Mouse (Mus musculus): ENCODE data around the gene Cit. TPM values are rescaled to one million over a fixed set of nuclear protein-coding genes. Genes with fewer than 3 reads are reported as not detected.

Gene Cit
- polyA plus RNA-seq, 1 experiment = 8.5 TPM

DNA sequence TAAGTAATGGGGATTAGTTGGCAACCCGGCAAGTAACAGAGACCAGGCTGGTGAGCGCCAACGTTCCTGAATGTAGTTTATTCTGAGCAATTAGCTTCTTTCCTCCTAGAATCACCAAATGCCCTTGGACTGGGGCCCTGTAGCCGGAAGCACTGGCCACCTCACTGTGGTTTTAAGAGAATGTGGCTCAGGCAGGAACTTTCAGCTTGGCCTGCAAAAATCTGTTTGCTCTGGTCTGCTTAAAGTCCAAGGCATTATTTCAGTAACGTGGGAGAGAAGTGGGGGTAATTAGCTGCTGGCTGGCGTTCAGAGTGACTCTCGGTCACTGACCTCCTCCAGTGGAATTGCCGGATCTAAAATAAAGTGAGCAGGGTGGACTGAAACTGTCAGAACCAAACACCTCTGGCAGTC, 178.2 kb downstream of the Cit start:
- Histone ChIP-seq H3ac (ENCODE audit: control insufficient read depth, insufficient read length) (peak overlapping the region; percentile 19), H3K4me3 (peak overlapping the region; percentile 71), H3K4me2 (ENCODE audit: low read depth) (peak overlapping the region; percentile 91), H3K27me3 (ENCODE audit: control insufficient read depth, insufficient read depth, insufficient read length) (no peaks in the 10 kb centered on the region), H3K79me2 (ENCODE audit: control insufficient read depth, insufficient read depth) (peaks cover 23% of the 10 kb centered on the region), H3K36me3 (ENCODE audit: control insufficient read depth, insufficient read depth) (peaks cover 15% of the 10 kb centered on the region)
- TF ChIP-seq POLR2AphosphoS2 (IDR thresholded peaks at IDR 0.05; ENCODE audit: insufficient read length, low read depth) = no peak
- TF ChIP-seq POLR2A (IDR thresholded peaks at IDR 0.05; ENCODE audit: insufficient read length, low read depth) = no peak
- no peak for TF ChIP-seq MAX (IDR thresholded peaks at IDR 0.05; ENCODE audit: low read depth)
- no peak for TF ChIP-seq SRF (IDR thresholded peaks at IDR 0.05; ENCODE audit: control insufficient read depth, insufficient read length, low read depth)
- TF ChIP-seq TCF3 (IDR thresholded peaks at IDR 0.05; ENCODE audit: insufficient read length, low read depth) = no peak
- no peak for TF ChIP-seq MYOG (IDR thresholded peaks at IDR 0.05; ENCODE audit: control insufficient read depth in 1 of 3, insufficient read depth in 1 of 3, insufficient read length in 2 of 3, low read depth in 2 of 3)
- no peak for TF ChIP-seq MYOD1 (IDR thresholded peaks at IDR 0.05; ENCODE audit: control insufficient read depth in 1 of 3, insufficient read length in 2 of 3, low read depth in 2 of 3)
- TF ChIP-seq USF1 (IDR thresholded peaks at IDR 0.05; ENCODE audit: low read depth) = no peak
- TF ChIP-seq REST (IDR thresholded peaks at IDR 0.05; ENCODE audit: insufficient read depth, insufficient read length) = no peak
- TF ChIP-seq E2F4 (IDR thresholded peaks at IDR 0.05; ENCODE audit: insufficient read depth) = no peak
- TF ChIP-seq TCF12 (IDR thresholded peaks at IDR 0.05; ENCODE audit: insufficient read depth, poor library complexity, severe bottlenecking) = no peak
- TF ChIP-seq CEBPB (IDR thresholded peaks at IDR 0.05; ENCODE audit: insufficient read depth, poor library complexity, severe bottlenecking) = no peak

DNA sequence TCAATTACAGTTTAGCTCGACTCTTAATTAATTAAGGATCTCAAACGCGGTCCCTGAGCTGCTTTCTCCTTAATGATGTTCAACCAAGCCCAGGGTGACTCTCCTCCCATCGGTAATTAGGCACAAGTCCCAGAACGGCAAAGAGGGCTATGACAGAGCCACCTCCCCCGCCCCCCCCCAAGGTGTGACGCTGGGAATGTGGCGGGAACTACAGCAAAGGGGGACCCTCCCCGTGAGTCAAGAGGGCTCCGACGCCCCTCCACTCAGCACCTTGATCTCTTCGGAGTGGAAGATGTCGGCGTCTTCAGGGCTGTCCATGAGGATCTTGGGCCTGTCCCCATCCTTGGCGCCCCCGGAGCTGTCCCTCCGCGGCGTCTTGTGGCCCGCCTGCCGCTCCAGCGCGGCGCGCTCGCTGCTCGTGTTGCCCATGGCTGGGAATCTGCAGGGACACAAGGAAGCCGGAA, 178.8 kb downstream of the Cit start:
- Histone ChIP-seq H3ac (ENCODE audit: control insufficient read depth, insufficient read length) (peak overlapping the region; percentile 19), H3K4me3 (peak overlapping the region; percentile 71), H3K27me3 (ENCODE audit: control insufficient read depth, insufficient read depth, insufficient read length) (no peaks in the 10 kb centered on the region), H3K79me2 (ENCODE audit: control insufficient read depth, insufficient read depth) (peaks cover 23% of the 10 kb centered on the region), H3K4me2 (ENCODE audit: low read depth) (peak overlapping the region; percentile 91), H3K36me3 (ENCODE audit: control insufficient read depth, insufficient read depth) (peaks cover 15% of the 10 kb centered on the region)
- TF ChIP-seq POLR2AphosphoS2 (IDR thresholded peaks at IDR 0.05; ENCODE audit: insufficient read length, low read depth) (no peak), MAX (IDR thresholded peaks at IDR 0.05; ENCODE audit: low read depth) (no peak), USF1 (IDR thresholded peaks at IDR 0.05; ENCODE audit: low read depth) (no peak), POLR2A (IDR thresholded peaks at IDR 0.05; ENCODE audit: insufficient read length, low read depth) (no peak), MYOG (IDR thresholded peaks at IDR 0.05; ENCODE audit: control insufficient read depth in 1 of 3, insufficient read depth in 1 of 3, insufficient read length in 2 of 3, low read depth in 2 of 3) (no peak), E2F4 (IDR thresholded peaks at IDR 0.05; ENCODE audit: insufficient read depth) (no peak), SRF (IDR thresholded peaks at IDR 0.05; ENCODE audit: control insufficient read depth, insufficient read length, low read depth) (no peak), TCF12 (IDR thresholded peaks at IDR 0.05; ENCODE audit: insufficient read depth, poor library complexity, severe bottlenecking) (no peak), MYOD1 (IDR thresholded peaks at IDR 0.05; ENCODE audit: control insufficient read depth in 1 of 3, insufficient read length in 2 of 3, low read depth in 2 of 3) (no peak), TCF3 (IDR thresholded peaks at IDR 0.05; ENCODE audit: insufficient read length, low read depth) (no peak), REST (IDR thresholded peaks at IDR 0.05; ENCODE audit: insufficient read depth, insufficient read length) (no peak), CEBPB (IDR thresholded peaks at IDR 0.05; ENCODE audit: insufficient read depth, poor library complexity, severe bottlenecking) (no peak)

DNA sequence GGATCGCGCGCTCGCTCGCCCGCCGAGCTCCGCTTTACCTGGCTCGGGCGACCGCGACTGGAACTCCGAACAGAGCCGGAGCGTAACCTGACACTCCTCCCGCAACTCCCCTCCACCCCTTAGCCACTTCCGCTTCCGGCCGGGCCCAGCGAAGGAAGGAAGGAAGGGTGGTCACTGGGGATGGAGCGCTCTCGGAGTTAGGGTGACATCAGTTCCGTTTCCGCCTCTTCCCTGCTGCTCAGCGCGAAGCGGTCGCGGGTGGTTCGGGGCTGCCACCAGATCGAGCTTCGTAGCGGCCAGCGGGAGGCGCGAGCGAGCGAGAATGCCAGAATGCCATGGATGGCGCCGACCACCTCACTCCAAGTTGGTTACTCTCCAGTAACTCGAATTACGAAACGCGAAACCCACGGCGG, 179.3 kb downstream of the Cit start, which contains the start of gene Prkab1:
Gene Prkab1, minus strand, starts transcription at position 182 of the 413 bp plus-strand sequence.
- Histone ChIP-seq H3K4me2 (ENCODE audit: low read depth) (peak within 1 kb of the TSS; percentile 91), H3K27me3 (ENCODE audit: control insufficient read depth, insufficient read depth, insufficient read length) (no peaks in the 10 kb centered on the region), H3K4me3 (peak within 1 kb of the TSS; percentile 71), H3ac (ENCODE audit: control insufficient read depth, insufficient read length) (peak within 1 kb of the TSS; percentile 19), H3K36me3 (ENCODE audit: control insufficient read depth, insufficient read depth) (peaks cover 11% of the 10 kb centered on the region), H3K79me2 (ENCODE audit: control insufficient read depth, insufficient read depth) (peaks cover 23% of the 10 kb centered on the region)
- TF ChIP-seq TCF12 (IDR thresholded peaks at IDR 0.05; ENCODE audit: insufficient read depth, poor library complexity, severe bottlenecking) (no peak), POLR2A (IDR thresholded peaks at IDR 0.05; ENCODE audit: insufficient read length, low read depth) (peak; percentile 89), POLR2AphosphoS2 (IDR thresholded peaks at IDR 0.05; ENCODE audit: insufficient read length, low read depth) (peak; percentile 88)

DNA sequence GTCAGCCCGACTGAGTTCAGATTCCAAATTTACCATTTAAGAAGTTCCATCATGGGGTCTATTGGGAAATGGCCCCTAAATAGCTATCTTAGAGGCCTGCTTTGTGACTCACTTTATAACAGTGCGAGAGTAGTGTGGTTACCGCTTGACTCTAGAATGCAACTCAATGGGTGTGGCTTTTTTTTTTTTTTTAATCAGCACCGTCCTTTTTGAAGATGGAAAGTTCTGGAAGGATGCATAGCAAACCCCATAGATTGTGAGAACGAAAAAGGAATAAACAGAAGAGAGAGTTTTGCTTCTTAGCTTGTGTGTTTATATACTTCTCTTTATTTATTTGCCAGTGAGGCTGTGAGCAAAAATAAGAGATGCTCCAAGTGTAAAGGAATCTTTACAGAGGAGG, 181.0 kb downstream of the Cit start:
- Histone ChIP-seq H3K27me3 (ENCODE audit: control insufficient read depth, insufficient read depth, insufficient read length) (no peaks in the 10 kb centered on the region), H3K36me3 (ENCODE audit: control insufficient read depth, insufficient read depth) (no peaks in the 10 kb centered on the region), H3K79me2 (ENCODE audit: control insufficient read depth, insufficient read depth) (peaks cover 23% of the 10 kb centered on the region), H3K4me3 (no peak overlapping the region), H3ac (ENCODE audit: control insufficient read depth, insufficient read length) (no peak overlapping the region), H3K4me2 (ENCODE audit: low read depth) (no peak overlapping the region)
- TF ChIP-seq POLR2AphosphoS2 (IDR thresholded peaks at IDR 0.05; ENCODE audit: insufficient read length, low read depth) = no peak
- 0 out of 2 replicates have a peak, but pooled peaks have one; percentile 5 for TF ChIP-seq CEBPB (IDR thresholded peaks at IDR 0.05; ENCODE audit: insufficient read depth, poor library complexity, severe bottlenecking)

DNA sequence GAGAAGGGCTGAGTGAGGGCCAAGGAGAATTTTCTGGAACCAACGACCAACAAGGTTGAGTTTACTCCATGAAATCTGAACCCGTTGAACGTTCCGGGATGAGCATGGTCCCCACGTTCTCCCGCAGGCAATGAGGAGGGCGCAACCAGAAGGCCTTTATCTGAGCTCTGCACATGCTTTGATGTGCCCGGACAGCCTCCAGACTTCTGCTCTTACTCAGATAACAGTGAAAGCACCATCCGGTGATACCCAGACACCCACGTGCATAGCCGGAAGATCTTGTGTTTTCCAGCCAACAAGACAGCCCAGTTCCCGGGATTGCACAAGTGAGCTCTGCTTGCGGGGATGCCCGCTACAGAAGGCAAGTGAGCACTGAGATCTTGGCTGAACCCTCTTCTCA, 181.5 kb downstream of the Cit start:
- Histone ChIP-seq H3K79me2 (ENCODE audit: control insufficient read depth, insufficient read depth) (peaks cover 23% of the 10 kb centered on the region), H3K27me3 (ENCODE audit: control insufficient read depth, insufficient read depth, insufficient read length) (no peaks in the 10 kb centered on the region), H3K36me3 (ENCODE audit: control insufficient read depth, insufficient read depth) (no peaks in the 10 kb centered on the region), H3K4me2 (ENCODE audit: low read depth) (no peak overlapping the region), H3K4me3 (no peak overlapping the region), H3ac (ENCODE audit: control insufficient read depth, insufficient read length) (no peak overlapping the region)
- TF ChIP-seq E2F4 (IDR thresholded peaks at IDR 0.05; ENCODE audit: insufficient read depth) (no peak), REST (IDR thresholded peaks at IDR 0.05; ENCODE audit: insufficient read depth, insufficient read length) (no peak), MYOD1 (IDR thresholded peaks at IDR 0.05; ENCODE audit: control insufficient read depth in 1 of 3, insufficient read length in 2 of 3, low read depth in 2 of 3) (no peak), TCF12 (IDR thresholded peaks at IDR 0.05; ENCODE audit: insufficient read depth, poor library complexity, severe bottlenecking) (no peak), TCF3 (IDR thresholded peaks at IDR 0.05; ENCODE audit: insufficient read length, low read depth) (no peak), MYOG (IDR thresholded peaks at IDR 0.05; ENCODE audit: control insufficient read depth in 1 of 3, insufficient read depth in 1 of 3, insufficient read length in 2 of 3, low read depth in 2 of 3) (no peak), SRF (IDR thresholded peaks at IDR 0.05; ENCODE audit: control insufficient read depth, insufficient read length, low read depth) (no peak), USF1 (IDR thresholded peaks at IDR 0.05; ENCODE audit: low read depth) (no peak), CEBPB (IDR thresholded peaks at IDR 0.05; ENCODE audit: insufficient read depth, poor library complexity, severe bottlenecking) (no peak), POLR2A (IDR thresholded peaks at IDR 0.05; ENCODE audit: insufficient read length, low read depth) (no peak), MAX (IDR thresholded peaks at IDR 0.05; ENCODE audit: low read depth) (no peak), POLR2AphosphoS2 (IDR thresholded peaks at IDR 0.05; ENCODE audit: insufficient read length, low read depth) (no peak)

Measured in myocyte (in vitro differentiated cells).